Mouse (Mus musculus) neutrophil, adult 5-6 weeks (primary cell): Measurements from ENCODE around the gene Rab13. TPM values are rescaled to one million over a fixed set of nuclear protein-coding genes. Genes with fewer than 3 reads are reported as not detected.
"Not testable (repeated sequence)": the region's sequence is repeated elsewhere in the genome, so short reads cannot be mapped to it uniquely, and the experiment has no call there.

Experiments used
- ATAC-seq: fragments of 151-379, 151-347 bp; 2 replicates; pipeline ENCODE4 v1.8.0; 2017; ENCODE audit warnings: mild to moderate bottlenecking, moderate TSS enrichment; ENCODE audit not compliant: insufficient number of reproducible peaks, poor library complexity, low FRiP score, severe bottlenecking; ENCODE audit errors: extremely low read depth
- total RNA-seq: library from RNA; stranded (forward); fragments of 200-1000 nt; gene quantifications from 2 replicates; pipeline ENCODE4 v1.2.3, GENCODE M21; 2017

Rab13 gene
- total RNA-seq, 1 experiment from 2014 or later = 2.0 TPM

DNA sequence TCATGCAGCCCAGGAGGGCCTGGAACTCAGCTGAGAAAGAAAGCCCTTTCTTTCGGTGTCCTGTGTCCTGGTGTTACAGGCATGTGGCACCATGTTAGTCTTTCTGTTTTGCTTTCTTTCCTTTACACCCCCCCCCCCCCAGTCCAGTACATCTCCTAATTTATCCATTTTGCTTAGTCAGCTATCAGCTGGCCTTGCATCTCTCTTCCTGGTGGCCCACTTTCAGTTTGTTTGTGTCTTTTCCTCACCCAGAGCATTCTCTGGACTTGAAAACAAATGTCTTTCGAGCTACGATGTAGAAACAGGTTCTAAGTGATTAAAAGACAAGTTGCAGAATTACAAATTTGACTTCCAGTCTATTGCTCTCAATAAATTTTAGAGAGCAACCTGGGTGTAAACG, 9.0 kb downstream of the Rab13 start:
- ATAC-seq = no peak

DNA sequence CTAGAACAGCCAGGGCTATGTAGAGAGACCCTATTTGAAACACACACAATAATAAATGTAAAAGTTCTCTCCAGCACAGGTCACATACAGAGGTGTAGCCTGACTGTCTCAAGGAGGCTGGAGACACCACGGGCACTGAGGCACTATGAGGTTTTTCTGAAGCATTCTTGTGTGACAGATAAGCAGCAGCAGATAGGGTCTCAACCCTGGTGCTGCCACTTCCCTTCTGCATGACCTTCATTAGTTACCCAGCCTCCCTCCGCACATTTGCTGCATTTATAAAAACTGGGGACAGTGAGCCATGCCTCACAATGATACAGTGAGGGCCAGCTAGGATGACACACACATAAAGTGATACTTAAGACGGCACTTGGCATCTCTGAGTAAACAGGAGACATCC, 9.4 kb downstream of the Rab13 start:
- no peak for ATAC-seq

DNA sequence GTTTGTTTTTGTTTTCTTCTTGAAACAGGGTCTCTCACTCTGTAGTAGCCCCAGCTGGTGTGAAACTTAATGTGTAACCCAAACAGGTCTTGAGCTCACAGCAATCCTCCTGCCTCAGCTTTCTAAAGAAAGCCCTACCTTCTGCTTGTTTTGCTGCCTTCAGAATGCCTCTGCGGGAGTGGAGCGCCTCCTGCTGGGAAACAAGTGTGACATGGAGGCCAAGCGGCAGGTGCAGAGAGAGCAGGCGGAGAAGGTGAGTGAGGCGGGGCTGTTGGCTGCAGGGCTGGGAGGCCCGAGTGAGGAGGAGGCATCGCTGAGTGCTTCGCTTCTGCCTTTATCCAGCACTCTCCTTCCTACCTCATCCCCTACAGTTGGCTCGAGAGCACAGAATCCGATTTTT, 10.8 kb downstream of the Rab13 start:
- no peak for ATAC-seq

DNA sequence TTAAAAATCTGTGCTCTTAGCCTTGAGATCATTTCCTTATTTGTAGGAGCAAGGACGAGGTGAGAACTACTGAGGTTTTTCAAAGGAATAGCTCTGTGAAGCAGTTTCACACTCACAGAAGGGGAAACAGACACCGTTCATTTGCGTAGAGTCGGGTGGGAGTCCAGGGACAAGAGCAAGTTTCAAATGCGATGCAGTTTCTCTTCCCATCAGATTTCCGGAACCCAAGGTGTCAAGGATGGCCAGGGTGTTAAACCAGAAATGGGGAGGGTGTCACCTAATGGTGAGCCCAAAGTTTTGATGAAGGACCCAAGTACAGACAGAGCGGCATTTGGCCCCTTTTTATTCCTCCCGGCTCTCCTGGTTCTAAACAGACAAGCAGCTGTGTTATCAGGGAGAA, 17.6 kb downstream of the Rab13 start:
- ATAC-seq = peak; percentile 20; the same call in 1 of the 2 replicates

DNA sequence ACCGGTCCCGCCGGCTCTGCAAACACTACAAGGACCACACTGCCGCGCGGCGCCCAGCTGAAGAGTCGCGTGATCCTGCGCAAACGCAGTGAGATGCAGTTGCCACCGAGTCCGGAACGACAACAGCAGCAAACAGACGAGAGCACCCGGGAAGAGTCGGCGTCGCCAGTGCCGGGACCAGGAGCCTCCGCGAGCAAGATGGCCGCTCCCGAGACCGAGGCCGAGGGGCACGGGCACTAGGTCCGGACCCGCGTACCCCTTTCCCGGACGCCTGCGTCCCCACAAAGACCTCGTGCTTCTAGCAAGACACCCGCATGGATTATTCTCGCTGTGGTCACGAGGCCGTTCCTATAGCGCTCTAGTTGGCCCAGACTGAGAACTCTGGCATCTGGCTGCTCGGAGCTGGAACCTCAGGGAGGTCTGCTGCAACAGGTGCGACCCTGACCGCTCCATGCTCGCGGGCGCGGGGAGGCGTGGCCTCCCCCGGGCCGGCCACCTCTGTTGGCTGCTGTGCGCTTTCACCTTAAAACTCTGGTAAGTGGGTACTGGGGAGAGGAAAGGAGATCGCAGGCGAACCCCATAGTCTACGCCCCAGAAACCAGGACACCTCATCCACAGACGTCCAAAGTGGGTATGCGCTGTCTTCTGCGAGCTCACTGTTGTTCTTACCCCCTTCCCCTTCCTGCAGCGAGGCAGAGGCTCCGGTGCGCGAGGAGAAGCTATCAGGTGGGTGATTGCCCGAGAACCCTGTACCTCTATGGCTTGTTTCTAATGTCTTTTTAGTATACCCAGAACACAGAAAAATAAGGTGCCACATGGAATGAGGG, 18.2 kb downstream of the Rab13 start, which contains the start of gene Jtb:
Gene Jtb, plus strand, starts transcription at position 91 of the 827 bp plus-strand sequence.
- ATAC-seq = peak; percentile 94

DNA sequence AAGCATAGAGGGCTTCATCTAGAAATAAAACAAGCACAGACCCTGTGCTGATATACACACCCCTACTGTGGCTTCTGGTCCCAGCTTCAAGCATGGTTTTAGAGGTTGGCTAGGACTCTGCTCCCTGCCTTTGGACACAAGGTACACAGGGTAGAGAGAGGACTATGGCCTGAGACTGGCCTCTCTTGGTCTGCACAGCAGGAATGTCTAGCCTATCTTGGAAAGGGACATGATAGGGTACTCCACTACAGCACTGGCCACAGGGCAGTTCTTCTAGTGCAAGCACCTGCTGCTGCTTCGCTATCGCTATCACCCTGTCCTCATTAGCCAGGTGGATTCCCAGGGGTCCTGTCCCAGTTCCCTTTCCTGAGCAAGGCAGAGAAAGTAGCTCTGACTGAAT, 27.8 kb downstream of the Rab13 start:
- 0 out of 2 replicates have a peak, but pooled peaks have one; percentile 9 for ATAC-seq

DNA sequence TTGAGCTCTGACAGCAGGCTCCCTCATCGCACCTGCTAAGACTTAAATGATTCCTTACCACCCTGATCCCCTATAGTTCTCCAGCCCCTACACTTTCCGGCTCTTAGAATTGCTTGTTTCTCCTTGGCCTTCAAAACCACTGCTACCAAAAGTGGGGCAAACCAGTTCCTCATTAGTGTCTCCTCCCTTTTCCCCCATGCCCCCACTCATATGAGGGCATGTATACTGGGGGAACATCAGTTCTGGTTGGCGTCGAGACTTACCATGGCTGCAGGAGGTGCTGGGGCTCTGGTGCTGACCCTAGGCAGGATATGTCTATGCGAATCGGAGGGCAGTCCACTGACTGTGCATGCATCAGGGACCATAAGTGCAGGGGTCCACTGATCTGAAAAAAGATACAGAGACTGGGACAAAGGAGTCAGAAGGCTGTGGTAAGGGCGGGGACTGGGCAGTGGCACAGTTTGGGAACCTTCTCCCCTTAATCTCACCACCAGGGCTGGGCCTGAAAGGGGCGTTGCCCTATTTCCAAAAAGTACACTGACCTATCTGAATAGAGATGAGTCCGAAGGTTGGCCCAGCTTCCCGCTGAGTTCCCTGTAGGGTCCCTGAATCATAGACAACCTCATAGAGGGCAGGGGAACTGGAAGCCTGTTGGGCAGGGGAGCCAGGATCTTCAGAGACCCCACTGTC, 28.3 kb downstream of the Rab13 start:
- ATAC-seq = no peak

DNA sequence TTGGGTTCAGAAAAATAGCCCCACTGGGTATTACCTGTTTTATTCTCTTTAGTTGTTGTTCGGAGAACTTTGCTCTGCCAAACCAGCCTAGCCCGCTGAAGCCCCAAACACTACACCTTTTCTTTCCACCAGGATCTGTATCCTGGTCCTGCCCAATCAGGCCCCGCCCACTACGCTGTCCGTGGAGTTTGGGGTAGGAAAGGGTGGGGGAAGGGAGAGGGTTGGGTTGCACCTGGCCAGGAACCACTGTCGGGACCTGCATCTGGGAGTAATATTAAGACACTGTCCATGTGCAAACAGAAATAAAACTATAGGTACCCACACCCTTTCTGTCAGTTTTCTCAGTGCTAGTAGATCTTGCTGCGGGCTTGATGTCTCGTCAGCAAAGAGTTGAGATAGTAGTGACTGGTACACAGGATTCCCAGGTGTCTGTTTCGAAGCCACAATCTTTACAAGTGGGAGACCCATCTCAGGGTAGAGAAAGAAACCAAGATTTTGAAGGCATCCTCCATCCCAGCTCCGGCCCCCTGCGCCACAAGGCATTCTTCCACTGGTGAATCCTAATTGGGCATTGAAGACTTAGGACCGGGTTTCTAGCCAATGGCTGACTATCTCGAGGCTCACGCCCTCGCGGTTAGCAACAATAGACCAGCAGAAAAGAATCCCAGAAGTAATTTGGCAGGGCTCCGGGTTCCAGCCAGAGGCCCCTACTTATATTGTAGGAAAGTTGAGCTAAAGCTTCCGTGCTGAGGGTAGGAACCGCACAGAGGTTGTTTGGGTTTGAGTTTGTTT, 29.7 kb downstream of the Rab13 start, which contains the start of gene Creb3l4:
Gene Creb3l4, minus strand, starts transcription at position 529 of the 792 bp plus-strand sequence.
- no peak for ATAC-seq

DNA sequence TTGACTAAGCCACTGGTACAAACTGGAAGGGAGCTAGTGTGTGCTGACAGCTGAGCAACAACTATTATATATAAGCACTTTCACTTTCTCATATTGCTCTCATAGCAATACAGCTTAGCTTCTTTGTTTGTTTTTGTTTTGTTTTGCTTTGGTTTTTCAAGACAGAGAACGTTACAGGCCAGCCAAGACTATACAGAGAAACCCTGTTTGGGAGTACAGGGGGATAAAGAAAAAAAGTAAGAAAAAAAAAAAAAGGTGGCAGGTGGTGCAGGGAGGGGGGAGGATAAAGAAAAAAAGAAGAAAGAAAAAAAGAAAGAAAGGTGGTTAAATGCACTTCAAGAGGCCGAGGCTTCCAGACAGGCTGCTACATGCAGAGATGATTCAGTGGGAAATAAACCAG, 31.9 kb downstream of the Rab13 start:
- no peak for ATAC-seq

DNA sequence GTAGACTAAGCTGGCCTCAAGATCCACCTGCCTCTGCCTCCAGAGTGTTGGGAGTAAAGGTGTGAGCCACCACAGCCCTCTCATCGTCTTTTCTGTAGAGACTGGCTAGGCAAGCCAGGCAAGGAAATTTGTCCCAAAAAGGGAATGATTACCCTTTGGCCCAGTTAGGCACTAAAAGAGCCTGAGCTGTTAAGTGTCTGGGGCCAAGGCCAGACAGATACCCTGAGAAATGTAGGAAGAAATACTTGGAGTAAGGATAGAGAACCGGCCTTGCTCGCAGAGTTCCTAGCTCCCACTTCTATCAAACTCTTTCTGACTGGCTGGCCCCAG, 34.1 kb downstream of the Rab13 start:
- no peak for ATAC-seq

DNA sequence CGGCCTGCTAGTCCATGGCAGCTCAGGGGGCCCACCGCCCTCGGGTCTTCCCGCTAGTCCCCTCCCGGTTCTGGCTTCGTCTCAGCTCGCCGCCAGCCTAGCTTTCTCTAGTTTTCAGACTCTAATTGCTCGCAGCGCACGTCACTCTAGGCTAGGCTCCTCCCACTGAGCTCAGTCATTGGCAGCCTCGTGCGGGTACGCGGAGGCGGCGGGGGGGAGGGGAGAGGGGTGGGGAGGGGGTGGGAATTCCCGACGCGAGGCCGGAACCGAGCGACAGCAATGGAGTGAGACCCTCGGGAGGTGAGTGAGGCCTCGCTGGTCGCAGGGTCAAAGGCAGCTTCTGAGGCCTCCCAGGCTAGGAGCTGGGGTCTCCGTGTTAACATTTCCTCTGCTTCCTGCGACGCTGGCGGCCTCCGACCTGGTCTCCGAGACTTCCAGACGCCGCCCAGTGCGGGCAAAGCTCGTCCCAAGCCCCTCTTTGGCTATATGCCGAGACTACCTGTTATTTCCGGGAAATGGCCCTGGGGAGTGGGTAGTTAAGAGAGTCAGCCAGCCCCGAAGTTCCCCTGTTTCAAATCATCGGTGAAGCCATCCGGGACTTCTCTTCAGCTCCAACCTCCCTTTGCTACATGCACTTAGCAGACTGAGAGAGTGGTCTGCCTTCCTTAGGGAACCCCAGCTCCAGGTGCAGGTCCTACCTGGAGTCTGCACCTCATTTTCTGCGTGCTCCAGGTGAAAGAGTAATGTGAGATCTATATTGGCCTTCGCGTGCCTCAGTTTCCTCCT, 34.7 kb downstream of the Rab13 start, which contains the start of gene Slc39a1:
Gene Slc39a1, plus strand, starts transcription at position 213 of the 786 bp plus-strand sequence.
- ATAC-seq = peak; percentile 93

DNA sequence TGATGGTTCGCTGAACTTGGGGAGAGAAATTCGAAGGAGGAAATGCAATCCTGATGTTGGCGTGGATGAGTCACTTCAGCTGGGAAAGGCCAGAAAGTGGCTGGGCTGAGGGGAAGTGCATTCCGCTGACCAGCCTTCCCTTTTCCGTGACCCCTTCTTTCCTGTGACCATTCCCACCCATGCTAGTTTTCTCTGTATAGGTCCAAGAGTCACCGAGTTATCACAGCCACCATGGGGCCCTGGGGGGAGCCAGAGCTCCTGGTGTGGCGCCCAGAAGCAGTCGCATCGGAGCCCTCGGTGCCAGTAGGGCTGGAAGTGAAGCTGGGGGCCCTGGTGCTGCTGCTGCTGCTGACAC, 35.2 kb downstream of the Rab13 start:
- ATAC-seq = no peak

DNA sequence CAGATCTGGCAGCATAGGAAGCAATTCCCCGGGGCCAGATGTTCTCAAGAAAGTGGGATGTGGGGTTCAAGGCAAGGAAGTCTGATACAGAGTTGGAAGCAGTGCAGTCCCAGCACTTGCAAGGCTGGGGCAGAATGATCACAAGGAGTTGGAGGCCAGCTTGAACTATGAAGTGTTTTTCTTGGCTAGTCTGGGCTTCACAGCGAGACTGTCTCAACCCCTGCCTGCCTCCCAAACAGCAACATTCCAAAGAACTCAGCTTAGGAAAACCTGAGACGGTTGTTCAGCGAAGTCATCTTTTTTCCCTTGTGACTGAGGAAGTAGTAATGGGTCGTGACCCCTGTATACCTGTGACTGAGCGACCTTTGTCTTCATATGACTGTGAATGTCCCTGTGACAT, 37.3 kb downstream of the Rab13 start:
- ATAC-seq = no peak

DNA sequence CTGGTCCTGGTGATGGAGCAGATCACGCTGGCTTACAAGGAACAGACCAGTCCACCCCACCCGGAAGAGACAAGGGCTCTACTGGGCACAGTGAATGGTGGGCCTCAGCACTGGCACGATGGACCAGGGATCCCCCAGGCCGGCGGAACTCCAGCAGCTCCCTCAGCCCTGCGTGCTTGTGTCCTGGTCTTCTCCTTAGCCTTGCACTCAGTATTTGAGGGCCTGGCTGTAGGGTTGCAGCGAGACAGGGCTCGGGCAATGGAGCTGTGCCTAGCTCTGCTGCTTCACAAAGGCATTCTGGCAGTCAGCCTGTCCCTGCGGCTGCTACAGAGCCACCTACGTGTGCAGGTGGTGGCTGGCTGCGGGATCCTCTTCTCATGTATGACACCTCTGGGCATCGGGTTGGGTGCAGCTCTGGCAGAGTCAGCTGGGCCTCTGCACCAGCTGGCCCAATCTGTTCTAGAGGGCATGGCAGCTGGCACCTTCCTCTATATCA, 38.3 kb downstream of the Rab13 start:
- not testable (repeated sequence) for ATAC-seq

DNA sequence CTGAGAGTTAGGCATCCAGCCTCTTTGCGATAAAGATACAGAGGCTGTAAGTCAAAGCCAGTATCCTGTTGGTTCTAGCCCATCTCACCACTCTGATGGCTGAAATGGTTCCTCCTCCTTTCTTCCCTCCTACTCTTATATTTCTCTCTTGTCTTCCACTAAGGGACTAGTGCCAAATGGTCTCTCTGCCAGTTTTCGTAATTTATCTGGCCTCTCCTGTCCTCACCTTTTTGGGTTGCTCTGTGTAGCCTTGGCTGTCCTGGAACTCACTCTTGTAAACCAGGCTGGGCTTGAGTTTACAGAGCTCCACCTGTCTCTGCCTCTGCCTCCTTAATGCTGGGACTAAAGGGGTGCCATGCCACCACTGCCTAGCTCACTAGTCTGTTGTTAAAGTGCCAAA, 39.2 kb downstream of the Rab13 start:
- not testable (repeated sequence) for ATAC-seq

DNA sequence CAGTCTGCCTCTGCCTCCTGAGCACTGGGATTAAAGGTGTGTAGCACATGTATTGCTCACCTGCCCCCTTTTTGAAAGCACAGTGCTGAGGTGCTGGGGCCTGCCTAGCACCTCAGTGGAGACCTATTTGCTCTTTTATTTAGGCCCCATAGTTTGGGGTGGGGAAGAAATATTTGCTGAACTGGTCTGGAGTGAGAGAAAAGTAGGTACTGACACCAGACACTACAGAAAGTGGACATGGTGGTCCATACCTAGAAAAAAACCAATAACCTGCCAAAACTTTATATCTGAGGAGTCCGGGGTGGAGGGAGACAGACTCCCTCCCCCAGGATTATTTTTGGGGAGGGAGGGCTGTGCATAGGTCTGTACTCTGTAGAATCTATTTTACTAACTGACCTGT, 39.7 kb downstream of the Rab13 start:
- not testable (repeated sequence) for ATAC-seq

DNA sequence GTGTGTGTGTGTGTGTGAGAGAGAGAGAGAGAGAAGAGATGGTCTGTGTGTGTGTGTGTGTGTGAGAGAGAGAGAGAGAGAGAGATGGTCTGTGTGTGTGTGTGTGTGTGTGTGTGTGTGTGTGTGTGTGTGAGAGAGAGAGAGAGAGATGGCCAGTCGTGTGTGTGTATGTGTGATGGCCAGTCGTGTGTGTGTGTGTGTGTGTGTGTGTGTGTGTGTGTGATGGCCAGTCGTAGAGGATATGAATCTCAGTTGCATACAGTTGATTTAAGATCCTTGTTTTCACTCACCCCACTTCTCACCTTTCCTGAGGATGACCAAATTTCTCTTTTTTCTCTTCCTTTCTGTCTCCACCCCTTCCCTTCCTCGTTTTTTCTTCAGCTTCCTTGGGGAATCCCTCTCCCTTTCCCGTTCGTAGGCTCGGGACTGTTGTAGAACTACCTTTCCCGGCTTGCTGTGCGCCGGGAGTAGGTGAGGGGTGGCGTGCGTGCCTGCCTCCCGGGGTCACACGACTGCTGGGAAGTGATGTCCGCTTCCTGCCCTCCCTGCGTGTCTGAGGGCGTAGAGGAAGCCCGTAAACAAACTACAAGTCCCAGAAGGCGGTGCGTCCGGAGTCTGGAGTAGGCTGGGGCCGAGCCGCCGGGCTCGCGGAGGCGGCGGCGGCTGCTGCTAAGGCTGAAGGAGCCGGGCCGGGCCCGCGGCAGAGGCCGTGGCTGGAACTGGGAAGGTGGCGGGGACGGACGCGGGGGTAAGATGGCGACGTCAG, 40.3 kb downstream of the Rab13 start, which contains the start of gene Crtc2:
Gene Crtc2, plus strand, starts transcription at position 511 of the 766 bp plus-strand sequence.
- ATAC-seq = peak; percentile 95
